Mouse (Mus musculus): ENCODE measurements around the gene Dcaf8.

Dcaf8 gene

GRCm38 (mm10) chr1:172147835-172148278 is at the start of gene Dcaf8:
Gene Dcaf8 (plus strand): TSS chr1:172148084.
- peak; percentile 99 for DNase-seq

DNA sequence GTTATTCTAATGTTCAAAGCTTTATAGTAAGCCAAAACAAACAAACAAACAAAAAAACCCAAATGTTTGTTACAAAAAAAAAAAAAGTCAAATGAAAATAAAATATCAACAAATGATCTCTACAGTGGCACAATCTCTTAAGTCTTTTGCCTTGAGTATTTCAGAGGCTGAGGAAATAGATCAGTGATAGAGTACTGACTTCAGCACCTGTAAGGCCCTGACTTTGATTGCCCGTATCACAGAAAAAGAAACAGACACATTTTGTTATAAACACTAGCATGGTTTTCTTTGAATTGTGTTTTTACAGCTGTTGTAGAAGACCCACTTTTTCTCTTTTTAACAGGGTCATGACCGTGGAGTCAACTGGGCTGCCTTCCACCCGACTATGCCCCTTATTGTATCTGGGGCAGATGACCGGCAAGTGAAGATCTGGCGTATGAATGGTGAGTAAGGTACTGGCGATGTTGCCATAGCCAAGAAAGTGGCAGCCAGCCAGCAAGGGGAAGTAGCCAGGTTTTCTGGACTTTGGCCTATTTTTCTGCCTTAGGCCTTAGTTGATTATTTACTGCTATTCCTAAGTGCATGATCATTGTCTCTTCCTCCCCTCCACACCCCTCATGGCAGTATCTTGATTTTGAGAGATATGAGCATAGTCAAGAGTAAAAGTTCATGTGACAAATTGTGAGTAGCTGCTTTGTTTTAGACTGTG is 48.4 kb upstream of the Dcaf8 start:
- peak; percentile 88 for DNase-seq

DNA sequence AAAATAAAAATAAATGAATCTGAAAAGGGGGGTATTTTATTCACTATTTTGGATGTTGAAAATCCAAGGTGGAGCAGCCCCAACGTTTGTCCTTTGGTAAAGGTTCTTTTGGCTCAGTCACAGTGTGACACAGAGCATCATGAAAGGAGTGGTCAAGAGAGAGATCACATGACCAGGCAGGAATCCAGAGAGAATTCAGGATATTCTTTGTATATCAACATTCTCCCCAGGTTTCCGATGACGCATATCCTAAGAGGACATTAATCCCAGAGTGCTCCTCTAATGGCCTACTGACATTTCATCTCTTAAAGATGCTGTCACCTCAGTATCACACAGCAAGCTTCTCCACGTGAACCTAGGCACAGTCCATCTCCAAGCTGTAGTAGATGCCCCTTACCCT is 44.3 kb upstream of the Dcaf8 start:
- DNase-seq, result no peak

GRCm38 (mm10) chr1:172105101-172105500 is 42.8 kb upstream of the Dcaf8 start:
- DNase-seq, result no peak

GRCm38 (mm10) chr1:172107777-172108477 is 40.0 kb upstream of the Dcaf8 start:
- no peak for DNase-seq

DNA sequence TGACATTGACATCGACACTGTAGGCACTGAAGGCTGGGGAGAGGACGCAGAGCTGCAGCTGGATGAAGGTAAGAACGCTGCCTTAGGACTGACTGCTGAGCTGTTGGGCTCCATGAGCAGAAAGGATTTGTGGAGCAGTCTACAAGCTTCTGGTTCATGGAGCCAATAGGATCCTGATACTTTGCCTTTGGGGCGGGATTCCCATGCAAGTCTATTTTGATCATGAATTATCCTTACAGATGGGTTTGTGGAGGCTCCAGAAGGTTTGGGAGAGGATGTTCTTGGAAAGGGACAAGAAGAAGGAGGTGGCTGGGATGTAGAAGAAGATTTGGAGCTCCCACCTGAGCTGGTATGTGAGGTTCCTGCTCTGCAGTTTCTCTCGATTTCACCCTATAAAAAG is 30.9 kb upstream of the Dcaf8 start:
- no peak for DNase-seq

- no peak for DNase-seq
Observed at GRCm38 (mm10) chr1:172119100-172119499, 28.8 kb upstream of the Dcaf8 start.

GRCm38 (mm10) chr1:172119720-172120119 is 28.2 kb upstream of the Dcaf8 start:
- peak; percentile 69 for DNase-seq

- no peak for DNase-seq
Observed at GRCm38 (mm10) chr1:172122671-172123070, 25.2 kb upstream of the Dcaf8 start.

DNA sequence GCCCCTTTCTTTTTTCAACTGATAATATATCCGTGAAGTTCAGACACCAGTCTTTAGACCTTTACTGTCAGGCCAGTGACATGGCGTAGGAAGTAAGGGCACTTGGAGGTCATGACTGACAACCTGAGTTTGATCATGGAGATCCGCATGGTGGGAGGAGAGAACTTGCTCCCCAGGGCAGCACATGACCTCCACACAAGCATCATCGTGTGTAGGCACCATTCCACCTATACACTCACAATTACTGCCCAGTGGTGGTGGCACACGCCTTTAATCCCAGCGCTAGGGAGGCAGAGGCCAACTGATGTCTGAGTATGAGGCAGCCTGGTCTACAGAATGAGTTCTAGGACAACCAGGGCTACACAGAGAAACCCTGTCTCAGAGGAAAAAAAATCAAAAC is 23.3 kb upstream of the Dcaf8 start:
- DNase-seq, result no peak

GRCm38 (mm10) chr1:172126376-172127347 is 21.2 kb upstream of the Dcaf8 start, which contains the start of gene Pex19:
Gene Pex19 (plus strand): TSS chr1:172126755.
- peak; percentile 89 for DNase-seq

DNA sequence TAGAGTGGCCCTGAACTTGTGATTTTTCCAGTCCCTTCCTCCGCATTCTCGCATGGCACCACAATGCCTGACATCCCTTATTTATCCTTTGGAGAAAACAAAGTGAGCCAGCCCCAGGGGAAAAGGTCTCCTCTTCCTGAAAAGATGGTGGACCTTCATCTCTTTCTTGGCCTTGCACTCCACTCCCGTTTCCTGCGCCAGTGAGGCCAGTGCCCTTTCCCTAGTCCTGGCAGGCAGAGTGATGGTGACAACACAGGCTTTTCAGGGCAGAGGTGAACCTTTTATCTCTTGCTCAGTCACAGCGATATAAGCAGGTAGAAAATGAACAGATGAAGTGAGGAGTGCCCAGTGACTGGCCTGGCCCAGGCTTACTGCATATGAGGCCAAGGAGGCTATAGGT is 20.4 kb upstream of the Dcaf8 start:
- DNase-seq, result peak; percentile 21

DNA sequence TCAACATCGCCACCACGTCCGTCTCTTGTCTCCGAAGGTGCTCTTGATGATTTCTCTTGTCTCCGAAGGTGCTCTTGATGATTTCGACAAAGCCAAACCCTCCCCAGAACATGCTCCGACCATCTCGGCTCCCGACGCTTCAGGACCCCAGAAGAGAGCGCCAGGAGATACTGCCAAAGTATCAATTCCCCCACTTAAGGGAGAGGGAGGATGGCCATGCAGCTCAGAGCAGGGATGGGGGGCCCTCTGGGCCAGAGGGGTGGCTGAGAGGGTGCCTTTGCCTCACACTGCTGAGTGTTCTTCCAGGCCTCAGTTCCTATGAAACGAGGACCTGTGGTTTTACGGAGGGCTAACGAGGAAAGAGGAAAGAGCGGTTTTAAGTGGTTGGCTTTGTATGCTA is 19.3 kb upstream of the Dcaf8 start:
- no peak for DNase-seq

DNA sequence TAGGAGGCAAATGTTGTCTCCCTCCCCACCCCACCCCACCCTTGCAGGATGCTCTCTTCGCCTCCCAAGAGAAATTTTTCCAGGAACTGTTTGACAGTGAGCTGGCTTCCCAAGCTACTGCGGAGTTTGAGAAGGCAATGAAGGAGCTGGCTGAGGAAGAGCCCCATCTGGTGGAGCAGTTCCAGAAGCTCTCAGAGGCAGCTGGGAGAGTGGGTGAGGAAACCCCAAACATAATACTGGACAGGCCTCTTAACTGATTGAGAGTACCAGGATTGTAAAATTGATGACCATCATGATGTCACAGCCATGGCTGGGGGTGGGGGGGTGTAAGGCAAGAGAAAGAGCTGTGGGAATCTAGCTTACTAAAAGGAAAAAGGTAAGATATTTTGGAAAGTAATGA is 18.8 kb upstream of the Dcaf8 start:
- DNase-seq, result peak; percentile 29

DNA sequence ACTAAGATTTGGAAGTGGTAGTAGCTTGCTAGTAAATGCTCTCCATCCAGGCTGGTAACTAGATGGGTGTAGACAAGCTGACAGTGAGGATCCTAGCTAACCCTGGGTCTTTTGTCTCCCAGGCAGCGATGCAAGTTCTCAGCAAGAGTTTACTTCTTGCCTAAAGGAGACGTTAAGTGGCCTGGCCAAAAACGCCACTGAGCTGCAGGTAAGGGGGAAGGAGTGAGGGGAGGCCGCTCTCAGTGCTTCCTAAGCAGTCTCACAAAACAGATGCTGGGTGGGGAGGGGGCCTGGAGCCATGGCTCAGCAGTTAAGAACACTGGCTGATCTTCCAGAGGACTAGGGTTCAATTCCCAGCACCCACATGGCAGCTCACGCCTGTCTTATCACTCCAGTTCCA is 18.1 kb upstream of the Dcaf8 start:
- no peak for DNase-seq

GRCm38 (mm10) chr1:172132319-172132718 is 15.6 kb upstream of the Dcaf8 start:
- no peak for DNase-seq

DNA sequence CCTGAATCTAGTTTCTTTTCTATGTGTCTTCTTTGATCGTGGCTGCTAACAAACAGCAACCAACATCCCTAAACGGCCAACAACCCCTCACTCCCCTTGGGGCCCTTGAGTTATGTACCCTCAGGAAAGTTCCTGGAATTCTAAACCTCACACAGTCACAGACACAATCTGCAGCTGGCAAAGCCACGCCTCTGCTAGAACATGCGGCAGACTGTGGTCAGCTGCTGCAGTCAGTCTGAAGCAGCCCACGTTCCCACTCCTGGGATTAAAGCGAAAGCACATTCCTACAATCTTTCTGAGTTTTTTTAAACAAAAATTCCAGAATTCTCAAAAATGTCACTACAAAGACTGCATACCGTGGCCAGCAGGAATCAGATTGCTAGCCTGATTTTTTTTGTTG is 14.3 kb upstream of the Dcaf8 start:
- peak; percentile 23 for DNase-seq

GRCm38 (mm10) chr1:172134072-172134471 is 13.8 kb upstream of the Dcaf8 start:
- DNase-seq, result no peak

DNA sequence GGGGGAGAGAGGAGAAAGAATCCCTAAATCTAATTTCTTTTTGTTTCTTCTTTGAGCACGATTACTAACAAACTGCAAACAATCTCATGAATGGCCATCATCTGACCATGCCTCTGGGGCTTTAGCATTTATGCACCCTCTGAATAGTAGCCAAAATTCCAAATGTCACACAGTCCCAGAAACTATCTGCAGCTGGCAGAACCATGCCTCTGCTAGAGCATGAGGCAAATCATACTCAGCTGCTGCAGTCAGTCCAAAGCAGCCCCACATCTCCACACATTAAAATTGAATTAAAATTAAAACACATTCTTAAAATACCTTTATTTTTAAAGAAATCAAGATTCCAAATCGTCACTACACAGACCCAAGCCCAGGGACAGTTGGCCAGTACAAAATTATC is 7.7 kb upstream of the Dcaf8 start:
- no peak for DNase-seq

DNA sequence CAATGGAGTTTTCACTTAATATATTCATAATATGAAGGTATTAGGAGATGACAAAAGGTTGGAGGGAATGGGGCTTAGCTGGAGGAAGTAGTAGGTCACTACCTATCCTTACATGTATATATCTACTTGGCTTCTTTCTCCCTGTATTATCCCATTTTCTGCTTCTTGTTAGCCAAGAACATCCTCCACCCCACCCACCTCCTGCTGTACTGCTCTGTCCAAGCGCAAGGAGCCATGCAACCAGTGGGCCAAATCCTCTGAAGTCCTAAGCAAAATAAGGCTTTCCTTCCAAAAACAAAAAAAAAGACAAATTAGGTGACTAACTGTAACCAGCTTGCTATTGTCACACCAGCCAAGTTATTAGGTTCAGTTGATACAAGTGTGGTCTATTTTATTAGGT is 7.1 kb upstream of the Dcaf8 start:
- no peak for DNase-seq

GRCm38 (mm10) chr1:172141529-172141928 is 6.4 kb upstream of the Dcaf8 start:
- DNase-seq, result peak; percentile 27

GRCm38 (mm10) chr1:172143570-172143969 is 4.3 kb upstream of the Dcaf8 start:
- DNase-seq, result peak; percentile 78

GRCm38 (mm10) chr1:172148279-172148954 is 533 bp downstream of the Dcaf8 start:
- DNase-seq, result peak; percentile 61

All from kidney, postnatal 14 days (tissue).